Mouse (Mus musculus): ENCODE data around the gene Hps3. TPM values are rescaled to one million over a fixed set of nuclear protein-coding genes. Genes with fewer than 3 reads are reported as not detected.
"Not testable (repeated sequence)": the region's sequence is repeated elsewhere in the genome, so short reads cannot be mapped to it uniquely, and the experiment has no call there.

Hps3 gene
- 41.6 and 48.4 TPM in 2 replicates for polyA plus RNA-seq (2012; rRNA removed)

GRCm38 (mm10) chr3:20034719-20035404 lies at the start of gene Hps3:
Gene Hps3, minus strand, starts transcription at chr3:20035315.
- Histone ChIP-seq H3K36me3 (ENCODE audit: control insufficient read depth, insufficient read depth, low read length) (no peaks in the 10 kb centered on the region), H3K27me3 (ENCODE audit: control insufficient read depth, insufficient read depth, low read length) (no peaks in the 10 kb centered on the region), H3K4me1 (replicated peaks; ENCODE audit: control insufficient read depth, insufficient read depth, low read length) (peaks cover 4% of the 10 kb centered on the region; the same call in 1 of the 2 replicates), H3K4me3 (ENCODE audit: control insufficient read depth, insufficient read depth, low read length) (peak within 1 kb of the TSS; percentile 64), H3K27ac (ENCODE audit: control insufficient read depth, insufficient read depth, low read length) (peak within 1 kb of the TSS; percentile 22)
- TF ChIP-seq CTCF (IDR thresholded peaks at IDR 0.05; ENCODE audit: borderline replicate concordance, control insufficient read depth, extremely low read depth, insufficient read depth, low read length, poor library complexity) (peak; percentile 69; the same call in 1 of the 2 replicates), POLR2A (IDR thresholded peaks at IDR 0.05; ENCODE audit: control insufficient read depth, extremely low read depth, insufficient read depth, low read length, poor library complexity) (peak; percentile 86)
- DNase-seq, result peak; percentile 88
- WGBS, result under 1% methylated on average over 47 of the region's 47 CpGs

- H3K4me3 ChIP-seq (ENCODE audit: control insufficient read depth, insufficient read depth, low read length), result no peak overlapping the region
- DNase-seq, result no peak
- H3K4me1 ChIP-seq (replicated peaks; ENCODE audit: control insufficient read depth, insufficient read depth, low read length), result no peaks in the 10 kb centered on the region
- H3K27me3 ChIP-seq (ENCODE audit: control insufficient read depth, insufficient read depth, low read length), result no peaks in the 10 kb centered on the region
- H3K27ac ChIP-seq (ENCODE audit: control insufficient read depth, insufficient read depth, low read length), result no peak overlapping the region
- TF ChIP-seq CTCF (IDR thresholded peaks at IDR 0.05; ENCODE audit: borderline replicate concordance, control insufficient read depth, extremely low read depth, insufficient read depth, low read length, poor library complexity), result no peak
- no peak for TF ChIP-seq POLR2A (IDR thresholded peaks at IDR 0.05; ENCODE audit: control insufficient read depth, extremely low read depth, insufficient read depth, low read length, poor library complexity)
- 95% methylated on average over 3 of the region's 3 CpGs for whole genome bisulfite sequencing
- peaks cover 22% of the 10 kb centered on the region for H3K36me3 ChIP-seq (ENCODE audit: control insufficient read depth, insufficient read depth, low read length)
Observed at GRCm38 (mm10) chr3:20082161-20082560, 47.0 kb upstream of the Hps3 start.

GRCm38 (mm10) chr3:20076145-20077053 lies 41.3 kb upstream of the Hps3 start:
- no peak for DNase-seq
- H3K4me3 ChIP-seq (ENCODE audit: control insufficient read depth, insufficient read depth, low read length), result no peak overlapping the region
- TF ChIP-seq POLR2A (IDR thresholded peaks at IDR 0.05; ENCODE audit: control insufficient read depth, extremely low read depth, insufficient read depth, low read length, poor library complexity) (no peak), CTCF (IDR thresholded peaks at IDR 0.05; ENCODE audit: borderline replicate concordance, control insufficient read depth, extremely low read depth, insufficient read depth, low read length, poor library complexity) (no peak)
- H3K27me3 ChIP-seq (ENCODE audit: control insufficient read depth, insufficient read depth, low read length), result no peaks in the 10 kb centered on the region
- peaks cover 23% of the 10 kb centered on the region for H3K36me3 ChIP-seq (ENCODE audit: control insufficient read depth, insufficient read depth, low read length)
- no peak overlapping the region for H3K27ac ChIP-seq (ENCODE audit: control insufficient read depth, insufficient read depth, low read length)
- no peaks in the 10 kb centered on the region for H3K4me1 ChIP-seq (replicated peaks; ENCODE audit: control insufficient read depth, insufficient read depth, low read length)
- WGBS, result 81% methylated on average over 11 of the region's 11 CpGs

GRCm38 (mm10) chr3:20058197-20058541 lies 23.1 kb upstream of the Hps3 start:
- no peak overlapping the region for H3K27ac ChIP-seq (ENCODE audit: control insufficient read depth, insufficient read depth, low read length)
- TF ChIP-seq CTCF (IDR thresholded peaks at IDR 0.05; ENCODE audit: borderline replicate concordance, control insufficient read depth, extremely low read depth, insufficient read depth, low read length, poor library complexity), result no peak
- no peak for TF ChIP-seq POLR2A (IDR thresholded peaks at IDR 0.05; ENCODE audit: control insufficient read depth, extremely low read depth, insufficient read depth, low read length, poor library complexity)
- peaks cover 11% of the 10 kb centered on the region for H3K36me3 ChIP-seq (ENCODE audit: control insufficient read depth, insufficient read depth, low read length)
- WGBS, result under 1% methylated on average over 7 of the region's 9 CpGs
- H3K4me1 ChIP-seq (replicated peaks; ENCODE audit: control insufficient read depth, insufficient read depth, low read length), result no peaks in the 10 kb centered on the region
- H3K4me3 ChIP-seq (ENCODE audit: control insufficient read depth, insufficient read depth, low read length), result peak overlapping the region; percentile 89
- DNase-seq, result no peak
- no peaks in the 10 kb centered on the region for H3K27me3 ChIP-seq (ENCODE audit: control insufficient read depth, insufficient read depth, low read length)

- TF ChIP-seq CTCF (IDR thresholded peaks at IDR 0.05; ENCODE audit: borderline replicate concordance, control insufficient read depth, extremely low read depth, insufficient read depth, low read length, poor library complexity) (peak; percentile 37; the same call in 1 of the 2 replicates), POLR2A (IDR thresholded peaks at IDR 0.05; ENCODE audit: control insufficient read depth, extremely low read depth, insufficient read depth, low read length, poor library complexity) (peak; percentile 64)
- Histone ChIP-seq H3K27me3 (ENCODE audit: control insufficient read depth, insufficient read depth, low read length) (no peaks in the 10 kb centered on the region), H3K36me3 (ENCODE audit: control insufficient read depth, insufficient read depth, low read length) (peaks cover 8% of the 10 kb centered on the region), H3K4me3 (ENCODE audit: control insufficient read depth, insufficient read depth, low read length) (peak within 1 kb of the TSS; percentile 89), H3K27ac (ENCODE audit: control insufficient read depth, insufficient read depth, low read length) (no peak within 1 kb of the TSS), H3K4me1 (replicated peaks; ENCODE audit: control insufficient read depth, insufficient read depth, low read length) (no peaks in the 10 kb centered on the region)
- under 1% methylated on average over 49 of the region's 54 CpGs for WGBS
- peak; percentile 95 for DNase-seq
Observed at GRCm38 (mm10) chr3:20057306-20058196, 22.4 kb upstream of the Hps3 start, which contains the start of gene Hltf. Gene Hltf, plus strand, starts transcription at chr3:20057811.

- H3K4me3 ChIP-seq (ENCODE audit: control insufficient read depth, insufficient read depth, low read length); H3K4me1 ChIP-seq (replicated peaks; ENCODE audit: control insufficient read depth, insufficient read depth, low read length); DNase-seq; H3K27me3 ChIP-seq (ENCODE audit: control insufficient read depth, insufficient read depth, low read length); H3K36me3 ChIP-seq (ENCODE audit: control insufficient read depth, insufficient read depth, low read length); H3K27ac ChIP-seq (ENCODE audit: control insufficient read depth, insufficient read depth, low read length): not testable (repeated sequence)
- 91% methylated on average over 3 of the region's 3 CpGs for WGBS
Observed at GRCm38 (mm10) chr3:20044736-20045135, 9.6 kb upstream of the Hps3 start.

GRCm38 (mm10) chr3:20041461-20041860 lies 6.3 kb upstream of the Hps3 start:
- H3K27ac ChIP-seq (ENCODE audit: control insufficient read depth, insufficient read depth, low read length); H3K4me3 ChIP-seq (ENCODE audit: control insufficient read depth, insufficient read depth, low read length); DNase-seq; H3K36me3 ChIP-seq (ENCODE audit: control insufficient read depth, insufficient read depth, low read length); H3K27me3 ChIP-seq (ENCODE audit: control insufficient read depth, insufficient read depth, low read length); H3K4me1 ChIP-seq (replicated peaks; ENCODE audit: control insufficient read depth, insufficient read depth, low read length): not testable (repeated sequence)
- WGBS, result 95% methylated on average over 7 of the region's 7 CpGs
